In the genomic region with DNA sequence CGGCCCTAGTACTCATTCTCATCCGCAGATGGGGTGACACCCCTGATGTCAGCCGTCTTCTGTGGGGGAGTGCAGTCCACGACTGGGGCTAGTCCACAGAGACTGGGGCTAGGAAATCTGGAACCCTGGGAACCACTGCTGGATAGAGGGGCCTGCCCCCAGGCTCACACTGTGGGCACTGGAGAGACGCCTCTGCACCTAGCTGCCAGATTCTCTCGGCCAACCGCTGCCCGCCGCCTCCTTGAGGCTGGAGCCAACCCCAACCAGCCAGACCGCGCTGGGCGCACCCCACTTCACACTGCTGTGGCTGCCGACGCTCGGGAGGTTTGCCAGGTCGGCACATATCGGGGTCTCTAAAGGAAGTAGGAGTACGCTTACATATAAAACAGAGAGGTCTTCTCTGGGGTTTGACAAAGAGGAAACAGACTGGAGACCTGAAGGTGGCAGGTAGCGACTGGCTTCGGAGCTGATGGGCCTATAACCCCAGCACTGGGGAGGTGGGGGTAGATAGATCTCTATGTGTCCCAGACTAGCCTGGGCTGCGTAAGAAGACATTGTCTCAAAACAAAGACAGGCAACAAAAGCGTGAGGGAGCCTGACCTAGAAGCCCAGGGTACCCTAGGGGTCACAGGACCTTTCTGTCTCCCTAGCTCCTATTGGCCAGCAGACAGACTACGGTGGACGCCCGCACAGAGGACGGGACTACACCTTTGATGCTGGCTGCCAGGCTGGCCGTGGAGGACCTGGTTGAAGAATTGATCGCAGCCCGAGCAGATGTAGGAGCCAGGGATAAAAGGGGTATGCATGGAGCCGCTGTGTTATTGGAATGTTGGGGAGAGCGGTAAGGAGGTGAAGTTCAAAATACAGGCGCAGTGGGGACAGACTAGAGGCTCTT, we compare ENCODE assay signal across 1 mouse cellular context.
TF ChIP-seq lines count a peak whose summit lies in the region.

No protein-coding gene starts in this region.

TF ChIP-seq in MEL, 35 proteins besides CTCF, POLR2A, EP300 and RAD21:
- TF ChIP-seq CHD1 (IDR thresholded peaks at IDR 0.05; ENCODE audit: low read depth, low read length) (no peak), MXI1 (IDR thresholded peaks at IDR 0.05; ENCODE audit: low read depth, low read length) (no peak), MAZ (IDR thresholded peaks at IDR 0.05; ENCODE audit: low read depth, low read length) (no peak), USF2 (IDR thresholded peaks at IDR 0.05; ENCODE audit: borderline replicate concordance in 1 of 2, insufficient read depth in 1 of 2, low read depth in 1 of 2, low read length in 2 of 2) (no peak), ETS1 (IDR thresholded peaks at IDR 0.05; ENCODE audit: low read depth, low read length) (no peak), SIN3A (IDR thresholded peaks at IDR 0.05; ENCODE audit: low read length) (no peak), BHLHE40 (IDR thresholded peaks at IDR 0.05; ENCODE audit: borderline replicate concordance, low read depth, low read length) (no peak), USF1 (IDR thresholded peaks at IDR 0.05; ENCODE audit: low read depth, low read length) (no peak), MAX (IDR thresholded peaks at IDR 0.05; ENCODE audit: low read length) (no peak), ZNF384 (IDR thresholded peaks at IDR 0.05; ENCODE audit: low read depth, low read length) (no peak), POLR2AphosphoS2 (IDR thresholded peaks at IDR 0.05; ENCODE audit: low read length) (no peak), NELFE (IDR thresholded peaks at IDR 0.05; ENCODE audit: low read depth, low read length) (no peak), UBTF (IDR thresholded peaks at IDR 0.05; ENCODE audit: borderline replicate concordance, insufficient read depth, low read depth, low read length) (no peak), ZMIZ1 (IDR thresholded peaks at IDR 0.05; ENCODE audit: low read depth, low read length) (no peak), MYB (IDR thresholded peaks at IDR 0.05; ENCODE audit: low read depth, low read length) (no peak), HCFC1 (IDR thresholded peaks at IDR 0.05; ENCODE audit: low read depth, low read length) (no peak), ZKSCAN1 (IDR thresholded peaks at IDR 0.05; ENCODE audit: low read depth, low read length) (no peak), NRF1 (IDR thresholded peaks at IDR 0.05; ENCODE audit: insufficient read depth, low read depth, low read length, poor library complexity, severe bottlenecking) (no peak)
